Mouse (Mus musculus): ENCODE measurements around the gene Ppcs.

- no peak for TF ChIP-seq POLR2A (IDR thresholded peaks at IDR 0.05; ENCODE audit: insufficient read length, low read depth)
- no peak for TF ChIP-seq MAX (IDR thresholded peaks at IDR 0.05; ENCODE audit: low read depth)
- no peak for TF ChIP-seq MYOG (IDR thresholded peaks at IDR 0.05; ENCODE audit: control insufficient read depth in 1 of 3, insufficient read depth in 1 of 3, insufficient read length in 2 of 3, low read depth in 2 of 3)
- TF ChIP-seq USF1 (IDR thresholded peaks at IDR 0.05; ENCODE audit: low read depth) = no peak
- no peak for TF ChIP-seq SRF (IDR thresholded peaks at IDR 0.05; ENCODE audit: control insufficient read depth, insufficient read length, low read depth)
- no peak for TF ChIP-seq REST (IDR thresholded peaks at IDR 0.05; ENCODE audit: insufficient read depth, insufficient read length)
- TF ChIP-seq E2F4 (IDR thresholded peaks at IDR 0.05; ENCODE audit: insufficient read depth) = no peak
- no peak for TF ChIP-seq TCF12 (IDR thresholded peaks at IDR 0.05; ENCODE audit: insufficient read depth, poor library complexity, severe bottlenecking)
- no peak for TF ChIP-seq CEBPB (IDR thresholded peaks at IDR 0.05; ENCODE audit: insufficient read depth, poor library complexity, severe bottlenecking)
- no peak for TF ChIP-seq TCF3 (IDR thresholded peaks at IDR 0.05; ENCODE audit: insufficient read length, low read depth)
- no peak for TF ChIP-seq POLR2AphosphoS2 (IDR thresholded peaks at IDR 0.05; ENCODE audit: insufficient read length, low read depth)
Observed at GRCm38 (mm10) chr4:119460296-119460695, 38.1 kb upstream of the Ppcs start.
